Mouse (Mus musculus) liver, embryonic 16.5 days (tissue): ENCODE results near the gene Psma7. TPM values are rescaled to one million over a fixed set of nuclear protein-coding genes. Genes with fewer than 3 reads are reported as not detected.

Experiments
- ATAC-seq: fragments of 200-750 bp; cut with Nextera tagmentation; 2 replicates; pipeline ENCODE4 v1.8.0; 2017; ENCODE audit warnings: low read depth, mild to moderate bottlenecking, moderate number of reproducible peaks, moderate library complexity
- H3K27ac ChIP-seq: fragments of 300-500 bp; sonication (generic); 2 replicates; pipeline ENCODE4 v1.5.1; 2014; ENCODE audit warnings: mild to moderate bottlenecking, low read length
- H3K27me3 ChIP-seq: fragments of 300-500 bp; sonication (generic); 2 replicates; pipeline ENCODE4 v1.6.1; 2014; ENCODE audit warnings: low read depth, low read length, mixed read lengths; ENCODE audit not compliant: control insufficient read depth, insufficient read depth
- H3K36me3 ChIP-seq: fragments of 300-500 bp; sonication (generic); 2 replicates; pipeline ENCODE4 v1.6.1; 2014; ENCODE audit warnings: mild to moderate bottlenecking; ENCODE audit not compliant: control insufficient read depth, insufficient read depth
- H3K4me1 ChIP-seq: fragments of 300-500 bp; sonication (generic); 2 replicates; pipeline ENCODE4 v1.6.1; 2014; ENCODE audit warnings: low read depth, low read length, mixed read lengths; ENCODE audit not compliant: control insufficient read depth
- H3K4me2 ChIP-seq: fragments of 300-500 bp; sonication (generic); 2 replicates; pipeline ENCODE4 v1.6.1; 2014; ENCODE audit warnings: low read depth, low read length, mixed read lengths
- H3K4me3 ChIP-seq: fragments of 300-500 bp; sonication (generic); 2 replicates; pipeline ENCODE4 v1.5.1; 2014; ENCODE audit warnings: low read depth, mild to moderate bottlenecking, low read length
- H3K9ac ChIP-seq: fragments of 300-500 bp; sonication (generic); 2 replicates; pipeline ENCODE4 v1.6.1; 2014; ENCODE audit warnings: low read depth, low read length
- H3K9me3 ChIP-seq: fragments of 300-500 bp; sonication (generic); replicated peaks from 2 replicates; pipeline ENCODE4 v1.6.1; 2016; ENCODE audit warnings: low read length; ENCODE audit not compliant: control insufficient read depth
- WGBS: fragments of 180-500 bp; shearing (Covaris S2); extraction: QIAGEN DNeasy Blood & Tissue Kit; methylation state at CpG from one replicate; pipeline ENCODE4 v1.1.7; 2014; ENCODE audit not compliant: insufficient replicate concordance; 5-methylcytosine and 5-hydroxymethylcytosine counted together
- polyA plus RNA-seq: library from polyadenylated mRNA; unstranded; fragments of >200 nt; fragmentation: Nextera tagmentation; extraction: Ambion mirVana; gene quantifications from 2 replicates; pipeline ENCODE4 v1.2.1, GENCODE M21; 2015

Psma7 gene
- polyA plus RNA-seq, 1 experiment from 2014 or later, result 214 TPM

DNA sequence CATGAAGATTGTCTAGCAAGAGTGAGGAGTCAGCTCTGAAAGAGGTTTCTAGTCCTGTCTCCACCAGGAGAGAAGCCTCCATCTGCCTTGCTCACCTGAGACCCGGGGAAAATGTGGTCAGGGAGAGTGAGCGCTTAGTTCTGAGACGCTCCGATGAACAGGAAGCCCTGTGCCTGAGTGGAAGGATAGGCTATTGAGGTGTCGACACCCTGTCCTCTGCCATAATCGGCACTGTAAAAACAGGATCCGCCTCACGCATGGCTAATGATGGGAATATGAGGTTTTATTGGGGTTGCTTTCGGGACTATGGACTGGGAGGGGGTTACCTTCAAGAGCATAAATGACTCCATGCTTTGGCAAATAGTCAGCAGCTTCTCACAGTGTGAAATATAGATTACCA lies 23.7 kb downstream of the Psma7 start:
- no peaks in the 10 kb centered on the region for H3K36me3 ChIP-seq
- 70% methylated on average over 9 of the region's 9 CpGs for WGBS
- H3K9me3 ChIP-seq, result no peaks in the 10 kb centered on the region
- H3K4me1 ChIP-seq, result no peaks in the 10 kb centered on the region; the same call in 1 of the 2 replicates
- H3K27me3 ChIP-seq, result peaks cover 7% of the 10 kb centered on the region
- ATAC-seq, result no peak
- H3K9ac ChIP-seq, result no peak overlapping the region
- no peak overlapping the region for H3K4me2 ChIP-seq
- H3K27ac ChIP-seq, result no peak overlapping the region
- no peak overlapping the region for H3K4me3 ChIP-seq

DNA sequence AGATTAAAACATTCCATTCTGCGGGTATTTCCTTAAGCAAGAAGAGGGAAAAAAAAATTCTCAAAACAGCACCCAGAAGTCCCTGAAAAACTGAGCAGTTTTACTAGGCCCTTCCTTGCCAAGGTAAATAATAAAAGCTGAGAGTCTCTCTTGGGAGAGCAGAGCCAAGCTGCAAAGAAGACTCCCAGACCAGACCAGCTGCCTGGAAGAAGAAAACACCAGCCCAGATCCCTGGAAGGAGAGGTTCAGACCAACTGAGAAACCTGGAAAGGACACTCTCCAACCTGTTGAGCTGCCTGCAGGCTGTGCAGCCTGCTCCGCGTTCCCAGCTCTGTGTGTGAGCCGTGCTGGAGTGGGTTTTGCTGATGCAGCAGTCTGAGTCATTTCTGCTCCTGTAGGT lies 24.6 kb downstream of the Psma7 start:
- H3K9ac ChIP-seq, result no peak overlapping the region
- H3K27ac ChIP-seq, result no peak overlapping the region
- no peaks in the 10 kb centered on the region for H3K9me3 ChIP-seq
- no peak for ATAC-seq
- 74% methylated on average over 4 of the region's 4 CpGs for WGBS
- H3K4me1 ChIP-seq, result no peaks in the 10 kb centered on the region
- no peak overlapping the region for H3K4me2 ChIP-seq
- no peaks in the 10 kb centered on the region for H3K36me3 ChIP-seq
- no peak overlapping the region for H3K4me3 ChIP-seq
- H3K27me3 ChIP-seq, result peaks cover 3% of the 10 kb centered on the region; the same call in 1 of the 2 replicates

DNA sequence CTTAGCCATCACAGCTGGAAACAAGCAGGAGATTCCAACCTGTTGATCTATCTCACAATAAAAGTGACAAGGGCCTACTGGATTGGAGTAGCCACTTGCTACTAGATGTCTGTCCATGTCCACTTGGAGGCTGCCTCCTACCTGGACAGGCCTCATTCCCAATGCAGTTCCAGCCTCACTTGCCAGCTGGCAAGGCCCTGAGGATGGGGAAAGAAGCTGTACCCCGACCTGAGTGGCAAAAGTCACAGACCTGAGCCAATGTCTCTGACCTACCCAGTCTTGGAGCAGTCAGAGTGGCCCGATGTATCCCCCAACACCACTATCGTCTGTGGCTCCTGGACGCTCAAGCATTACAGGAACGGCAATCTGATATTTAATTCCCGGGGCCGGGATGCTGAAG lies 28.5 kb downstream of the Psma7 start:
- no peaks in the 10 kb centered on the region for H3K4me1 ChIP-seq
- H3K9me3 ChIP-seq, result no peaks in the 10 kb centered on the region
- H3K27ac ChIP-seq, result no peak overlapping the region
- no peak overlapping the region for H3K9ac ChIP-seq
- no peak overlapping the region for H3K4me3 ChIP-seq
- no peaks in the 10 kb centered on the region for H3K36me3 ChIP-seq
- ATAC-seq, result no peak
- H3K4me2 ChIP-seq, result no peak overlapping the region
- WGBS, result 74% methylated on average over 7 of the region's 7 CpGs
- no peaks in the 10 kb centered on the region; the same call in 1 of the 2 replicates for H3K27me3 ChIP-seq

- Histone ChIP-seq H3K4me2 (no peak overlapping the region), H3K4me3 (no peak overlapping the region), H3K36me3 (no peaks in the 10 kb centered on the region), H3K27ac (no peak overlapping the region), H3K9ac (no peak overlapping the region), H3K9me3 (no peaks in the 10 kb centered on the region), H3K4me1 (no peaks in the 10 kb centered on the region), H3K27me3 (no peaks in the 10 kb centered on the region)
- 81% methylated on average over 6 of the region's 6 CpGs for WGBS
- no peak for ATAC-seq
Measured at GRCm38 (mm10) chr2:180011370-180011769, 30.9 kb downstream of the Psma7 start.

GRCm38 (mm10) chr2:180010686-180011085 lies 31.5 kb downstream of the Psma7 start:
- WGBS, result 79% methylated on average over 7 of the region's 7 CpGs
- no peaks in the 10 kb centered on the region for H3K36me3 ChIP-seq
- H3K4me3 ChIP-seq, result no peak overlapping the region
- no peak for ATAC-seq
- no peak overlapping the region for H3K4me2 ChIP-seq
- H3K4me1 ChIP-seq, result no peaks in the 10 kb centered on the region
- H3K27me3 ChIP-seq, result no peaks in the 10 kb centered on the region
- no peak overlapping the region for H3K27ac ChIP-seq
- no peaks in the 10 kb centered on the region for H3K9me3 ChIP-seq
- no peak overlapping the region for H3K9ac ChIP-seq

DNA sequence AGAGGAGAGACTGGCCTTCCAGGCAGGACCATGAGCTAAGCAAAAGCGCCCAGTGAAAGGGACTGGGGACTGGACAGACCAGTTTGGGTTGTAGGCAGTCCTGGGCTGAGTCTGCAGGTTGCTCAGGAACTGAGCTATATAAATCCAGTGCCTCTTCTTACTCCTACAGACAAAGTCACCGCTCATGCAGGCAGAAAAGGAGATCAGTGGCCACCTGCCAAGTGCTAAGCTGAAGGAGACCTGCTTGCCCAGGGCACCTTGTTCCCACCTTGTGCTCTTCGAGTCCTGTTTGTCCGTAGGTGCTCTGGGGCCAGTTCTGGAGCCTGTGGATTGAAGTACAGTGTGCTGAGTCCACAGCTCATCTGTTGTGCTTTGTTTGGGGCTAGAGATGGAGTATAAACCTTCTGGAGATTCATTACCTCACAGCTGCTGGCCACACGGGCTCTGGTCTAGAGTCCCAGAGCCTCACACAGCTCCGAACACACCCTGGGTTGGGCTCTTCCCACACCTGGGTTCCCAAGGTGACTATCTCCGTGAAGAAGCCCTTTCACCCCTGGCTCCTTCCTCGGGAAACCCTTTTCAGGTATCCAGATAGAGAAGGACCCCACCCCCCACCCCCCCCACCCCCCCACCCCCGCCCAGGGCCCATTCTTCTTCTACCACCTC lies 35.7 kb downstream of the Psma7 start:
- H3K27ac ChIP-seq, result no peak overlapping the region
- no peaks in the 10 kb centered on the region for H3K9me3 ChIP-seq
- H3K4me1 ChIP-seq, result no peaks in the 10 kb centered on the region
- H3K36me3 ChIP-seq, result no peaks in the 10 kb centered on the region
- no peak overlapping the region for H3K4me3 ChIP-seq
- ATAC-seq, result no peak
- H3K4me2 ChIP-seq, result no peak overlapping the region
- H3K9ac ChIP-seq, result no peak overlapping the region
- WGBS, result 37% methylated on average over 9 of the region's 9 CpGs
- no peaks in the 10 kb centered on the region for H3K27me3 ChIP-seq

DNA sequence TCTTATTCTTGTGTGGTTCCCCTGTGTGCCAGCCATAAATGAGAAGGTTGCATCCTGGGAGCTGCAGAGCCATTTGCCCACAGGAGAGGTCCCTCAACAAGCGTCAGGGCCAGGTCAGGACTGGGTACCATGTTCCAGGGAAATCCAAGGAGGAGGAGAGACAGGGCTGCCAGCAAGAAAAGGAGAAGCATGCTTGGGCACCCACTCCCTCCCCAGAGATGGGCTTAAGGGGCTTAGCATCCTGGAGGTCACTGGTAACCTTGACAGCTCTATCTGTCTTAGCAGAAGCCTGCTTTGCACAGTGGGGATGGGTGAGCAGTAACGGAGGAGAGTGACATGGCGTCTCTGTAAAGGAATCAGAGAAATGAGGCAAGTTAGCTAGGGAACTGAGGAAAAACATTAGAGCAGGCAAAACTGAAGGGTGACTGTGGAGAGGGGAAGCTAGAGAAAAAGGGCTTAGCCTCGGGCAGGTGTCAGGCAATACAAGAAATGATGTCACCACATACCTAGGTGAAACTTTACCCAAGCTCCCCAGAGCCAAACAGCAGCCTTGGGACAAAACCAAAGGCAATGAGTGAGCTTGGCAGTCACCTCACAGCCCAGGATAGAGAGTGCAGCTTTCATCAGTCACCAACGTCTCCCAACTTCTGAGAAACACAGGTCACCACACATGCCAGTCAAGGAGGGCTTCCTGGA lies 36.4 kb downstream of the Psma7 start:
- no peaks in the 10 kb centered on the region for H3K4me1 ChIP-seq
- no peak overlapping the region for H3K27ac ChIP-seq
- no peaks in the 10 kb centered on the region for H3K36me3 ChIP-seq
- no peak overlapping the region for H3K9ac ChIP-seq
- no peak overlapping the region for H3K4me2 ChIP-seq
- H3K4me3 ChIP-seq, result no peak overlapping the region
- H3K27me3 ChIP-seq, result no peaks in the 10 kb centered on the region
- H3K9me3 ChIP-seq, result no peaks in the 10 kb centered on the region
- no peak for ATAC-seq
- WGBS, result 33% methylated on average over 5 of the region's 5 CpGs

DNA sequence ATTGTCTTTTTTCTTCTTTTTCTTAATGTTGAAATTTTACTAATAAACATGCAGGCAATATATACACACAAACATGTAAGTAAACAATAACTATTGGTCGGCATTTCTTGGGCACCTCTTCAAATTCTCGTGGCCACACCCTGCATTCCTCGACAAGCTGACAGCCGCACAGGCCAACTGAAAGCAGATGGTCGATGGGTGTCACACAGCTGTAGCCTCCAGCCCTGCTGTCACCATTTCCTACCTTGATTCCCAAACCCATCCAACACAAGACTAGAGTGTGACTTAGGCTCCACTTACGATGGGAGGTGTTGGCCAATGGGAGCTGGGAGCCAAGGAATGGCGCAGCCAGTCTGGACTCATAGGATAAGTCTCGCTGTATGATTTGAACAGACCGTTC lies 40.6 kb downstream of the Psma7 start:
- Histone ChIP-seq H3K27ac (no peak overlapping the region), H3K36me3 (no peaks in the 10 kb centered on the region), H3K9me3 (no peaks in the 10 kb centered on the region), H3K9ac (no peak overlapping the region), H3K4me1 (no peaks in the 10 kb centered on the region), H3K27me3 (no peaks in the 10 kb centered on the region), H3K4me3 (no peak overlapping the region), H3K4me2 (no peak overlapping the region)
- ATAC-seq, result no peak
- 72% methylated on average over 9 of the region's 9 CpGs for WGBS

DNA sequence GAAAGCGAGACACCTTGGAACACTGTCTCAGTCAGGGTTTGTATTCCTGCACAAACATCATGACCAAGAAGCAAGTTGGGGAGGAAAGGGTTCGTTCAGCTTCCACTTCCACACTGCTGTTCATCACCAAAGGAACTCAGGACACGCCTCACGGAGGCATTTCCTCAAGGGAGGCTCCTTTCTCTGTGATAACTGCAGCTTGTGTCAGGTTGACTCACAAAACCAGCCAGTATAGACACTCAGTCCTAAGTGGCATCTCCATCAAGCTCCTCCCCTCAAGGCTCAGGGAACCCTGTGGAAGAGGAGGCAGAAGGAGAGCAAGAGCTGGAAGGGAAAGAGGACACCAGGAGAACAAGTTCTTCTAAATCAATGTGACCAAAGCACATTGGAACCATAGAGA lies 43.8 kb downstream of the Psma7 start:
- no peak for ATAC-seq
- no peaks in the 10 kb centered on the region for H3K27me3 ChIP-seq
- H3K9me3 ChIP-seq, result no peaks in the 10 kb centered on the region
- no peaks in the 10 kb centered on the region for H3K4me1 ChIP-seq
- H3K27ac ChIP-seq, result no peak overlapping the region
- H3K4me2 ChIP-seq, result no peak overlapping the region
- WGBS, result 44% methylated on average over 4 of the region's 4 CpGs
- no peaks in the 10 kb centered on the region for H3K36me3 ChIP-seq
- H3K9ac ChIP-seq, result no peak overlapping the region
- H3K4me3 ChIP-seq, result no peak overlapping the region
